Mouse (Mus musculus): Measurements from ENCODE around the gene Brd7.

DNA sequence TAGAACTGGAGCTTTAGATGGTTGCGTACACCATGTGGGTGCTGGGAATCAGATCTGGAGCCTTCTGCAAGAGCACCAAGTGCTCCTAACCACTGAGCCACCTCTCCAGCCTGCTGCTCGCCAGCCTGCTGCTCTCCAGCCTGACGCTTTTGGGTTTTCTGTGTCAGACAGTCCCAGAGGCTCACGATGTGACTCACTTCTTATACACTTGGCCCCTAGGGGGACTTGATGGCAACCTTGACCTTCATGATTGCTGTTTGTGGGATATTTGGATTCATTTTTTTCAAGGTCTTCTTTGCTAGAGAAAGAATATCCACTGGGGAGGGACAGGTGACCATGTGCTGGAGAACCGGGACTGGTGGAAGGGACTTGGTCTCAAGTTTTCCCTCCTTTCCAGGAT is 40.6 kb downstream of the Brd7 start:
- no peak for TF ChIP-seq CTCF (IDR thresholded peaks at IDR 0.05; ENCODE audit: control insufficient read depth, insufficient read depth, insufficient read length)
- no peak for TF ChIP-seq USF1 (IDR thresholded peaks at IDR 0.05; ENCODE audit: low read depth)
- TF ChIP-seq CEBPB (IDR thresholded peaks at IDR 0.05; ENCODE audit: low read depth) = no peak
- no peak for TF ChIP-seq MAX (IDR thresholded peaks at IDR 0.05)
- no peak for TF ChIP-seq FOSL1 (IDR thresholded peaks at IDR 0.05; ENCODE audit: insufficient read depth, low read length, poor library complexity, severe bottlenecking)
- TF ChIP-seq MYOD1 (IDR thresholded peaks at IDR 0.05; ENCODE audit: control insufficient read depth, insufficient read length, low read depth) = no peak

All from C2C12 (cell line).